Mouse (Mus musculus) urinary bladder, postnatal 25 days (tissue): ENCODE measurements around the gene Keap1.
"Not testable (repeated sequence)": the region's sequence is repeated elsewhere in the genome, so short reads cannot be mapped to it uniquely, and the experiment has no call there.

Experiments used
- DNase-seq: peaks from one replicate; pipeline ENCODE4 v3.0.0; 2022; ENCODE audit warnings: low spot score

The Keap1 gene

DNA sequence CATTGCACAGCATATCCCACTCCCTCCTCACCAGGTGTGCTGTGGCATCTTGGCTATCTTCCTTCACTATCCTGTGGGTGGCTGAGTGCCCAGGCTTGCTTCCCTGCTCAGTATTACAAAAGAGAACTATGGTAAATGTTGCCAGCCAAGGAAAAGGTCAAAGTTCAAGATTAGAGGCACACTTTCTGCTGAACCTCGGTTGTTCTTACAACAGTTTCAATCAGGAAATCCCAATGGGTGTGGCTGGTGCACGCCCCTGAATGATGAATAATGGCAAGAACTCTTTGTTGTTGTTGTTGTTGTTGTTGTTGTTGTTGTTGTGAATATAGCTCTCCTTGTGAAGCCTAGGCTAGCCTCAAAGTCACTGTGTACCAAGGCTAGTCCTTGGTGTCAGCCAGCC lies 22.7 kb upstream of the Keap1 start:
- DNase-seq = no peak

DNA sequence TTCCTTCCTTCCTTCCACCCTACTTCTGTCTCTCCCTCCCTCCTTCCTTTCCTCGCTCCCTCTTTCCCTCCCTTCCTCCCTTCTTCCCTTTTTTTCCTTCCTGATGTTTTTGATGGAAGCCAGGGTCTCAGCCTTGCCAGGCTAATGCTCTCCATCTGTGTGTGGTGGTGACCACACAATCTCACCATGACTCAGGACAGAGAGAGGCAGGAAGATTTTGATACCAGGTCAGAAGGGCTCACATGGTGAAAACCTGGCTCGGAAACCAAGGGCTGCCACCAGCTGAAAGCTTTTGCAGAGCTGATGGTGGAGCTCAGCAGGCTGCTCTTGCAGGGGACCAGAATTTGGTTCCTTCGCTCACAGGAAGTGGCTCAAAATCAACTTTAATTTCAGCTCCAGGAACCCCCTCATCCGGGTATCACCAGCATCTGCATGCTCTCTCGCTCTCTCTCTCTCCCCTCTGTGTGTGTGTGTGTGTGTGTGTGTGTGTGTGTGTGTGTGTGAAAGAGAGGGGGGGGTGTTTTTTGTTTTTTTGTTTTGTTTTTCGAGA lies 21.4 kb upstream of the Keap1 start:
- no peak for DNase-seq

DNA sequence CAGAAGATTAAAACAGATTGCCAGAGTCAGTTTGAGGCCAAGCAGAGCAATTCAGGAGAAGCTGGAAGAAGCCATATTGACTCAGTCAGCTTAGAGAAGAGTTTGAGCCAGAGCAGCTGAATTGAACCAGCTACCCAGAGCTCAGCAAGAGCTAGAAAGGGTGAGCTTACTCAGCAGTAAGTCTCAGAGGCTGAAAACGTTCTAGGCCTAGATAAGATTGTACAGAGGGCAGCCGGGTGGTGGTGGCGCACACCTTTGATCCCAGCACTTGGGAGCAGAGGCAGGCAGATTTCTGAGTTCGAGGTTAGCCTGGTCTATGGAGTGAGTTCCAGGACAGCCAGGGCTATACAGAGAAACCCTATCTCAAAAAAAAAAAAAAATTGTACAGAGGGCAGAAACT lies 17.2 kb upstream of the Keap1 start:
- DNase-seq = not testable (repeated sequence)

DNA sequence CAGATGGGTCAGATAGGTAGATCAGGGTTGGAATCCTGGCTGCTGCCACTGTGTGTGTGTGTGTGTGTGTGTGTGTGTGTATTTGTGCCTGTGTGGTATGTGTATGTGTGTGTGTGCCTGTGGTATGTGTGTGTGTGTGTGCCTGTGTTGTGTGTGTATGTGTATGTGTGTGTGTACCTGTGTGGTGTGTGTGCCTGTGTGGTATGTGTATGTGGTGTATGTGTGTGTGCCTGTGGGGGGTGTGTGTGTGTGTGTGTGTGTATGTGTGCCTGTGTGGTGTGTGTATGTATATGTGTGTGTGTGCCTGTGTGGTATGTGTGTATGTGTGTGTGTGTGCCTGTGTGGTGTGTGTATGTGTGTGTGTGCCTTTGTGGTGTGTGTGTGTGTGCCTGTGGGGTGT lies 15.5 kb upstream of the Keap1 start:
- no peak for DNase-seq

DNA sequence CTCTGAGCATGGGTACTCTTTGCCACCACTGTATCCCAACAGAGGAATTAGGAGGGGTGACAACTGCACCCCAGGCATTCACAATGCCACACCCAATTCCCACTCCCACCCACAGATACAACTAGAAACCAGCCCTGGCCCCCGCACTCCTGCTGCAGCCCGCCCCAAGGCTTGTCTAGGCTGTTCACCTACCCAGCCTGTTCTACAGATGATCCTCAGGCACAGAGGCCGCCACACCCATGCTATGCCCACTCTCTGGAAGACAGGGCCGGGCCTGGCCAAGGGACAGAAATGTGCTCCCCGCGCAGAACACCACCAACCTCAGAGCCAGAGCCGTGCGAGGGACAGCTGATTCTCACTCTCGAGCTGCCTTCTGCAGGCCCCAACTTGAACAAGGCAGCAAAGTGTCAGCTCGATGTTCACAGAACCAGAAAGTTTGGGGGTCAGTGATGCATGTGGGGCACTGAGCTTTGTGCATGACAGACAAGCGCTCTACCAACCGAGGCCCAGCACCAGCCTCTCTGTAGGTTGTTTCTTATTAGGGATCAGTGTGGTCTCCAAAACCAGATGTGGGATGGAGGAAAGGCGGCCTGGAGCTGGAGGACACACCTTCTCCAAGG lies 12.1 kb upstream of the Keap1 start:
- no peak for DNase-seq

DNA sequence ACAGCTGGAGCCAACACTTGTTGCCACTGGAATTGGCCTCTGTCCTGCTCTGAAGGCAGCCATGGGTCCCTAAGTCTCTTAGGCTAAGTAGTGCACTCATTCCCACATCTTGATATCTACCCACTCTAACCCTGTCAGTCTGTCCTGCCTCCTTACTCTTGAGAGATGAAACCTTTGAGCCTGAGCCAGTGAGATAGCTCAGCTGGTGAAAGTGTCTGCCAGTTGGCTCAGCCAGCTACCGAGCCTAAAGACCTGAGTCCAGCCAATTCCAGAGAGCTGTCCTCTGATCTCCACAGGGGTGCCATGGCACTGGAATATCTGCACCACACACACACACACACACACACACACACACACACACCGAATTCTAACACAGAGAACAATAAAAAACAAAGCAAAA lies 11.3 kb upstream of the Keap1 start:
- no peak for DNase-seq

DNA sequence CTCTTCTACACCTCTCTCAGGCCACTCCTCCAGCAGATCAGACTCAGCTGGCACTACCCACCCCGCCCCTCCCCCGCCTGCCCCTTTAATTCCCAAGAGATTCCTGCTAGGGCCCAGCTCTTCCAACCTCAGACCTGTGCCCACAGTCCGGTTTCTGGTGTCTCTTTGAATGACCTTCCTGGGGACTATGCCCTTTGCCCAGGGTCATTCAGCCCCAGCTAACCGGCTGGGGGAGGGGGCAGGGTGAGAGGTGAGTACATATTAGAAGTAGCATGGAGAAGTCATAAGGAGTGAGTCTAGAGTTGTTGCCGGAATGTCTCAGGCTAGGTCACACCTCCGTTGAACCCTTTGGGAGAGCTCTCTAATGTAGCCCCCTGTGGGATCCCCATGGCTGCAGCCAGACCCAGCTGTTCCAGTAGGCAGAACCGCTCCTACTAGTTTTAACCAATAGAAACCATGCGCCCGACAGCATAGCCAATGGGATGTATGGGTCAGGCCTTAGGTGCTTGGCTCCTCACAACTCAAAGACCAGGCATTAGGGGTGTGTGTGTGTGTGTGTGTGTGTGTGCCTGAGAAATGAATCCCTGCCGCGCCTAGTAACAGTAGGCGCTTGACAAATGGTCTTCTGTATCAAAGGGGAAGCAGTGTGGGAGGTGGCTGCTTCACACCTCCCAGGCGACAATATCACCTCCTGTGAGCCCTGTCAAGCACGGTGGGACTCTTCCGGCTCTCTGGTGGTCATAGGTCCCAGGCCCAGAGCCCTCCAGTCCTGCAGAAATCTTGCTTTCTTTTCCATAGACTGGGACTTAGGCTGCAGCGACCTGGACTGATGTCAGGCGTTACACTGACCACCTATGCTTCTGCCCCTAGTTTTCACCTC lies 10.7 kb upstream of the Keap1 start:
- DNase-seq = no peak

DNA sequence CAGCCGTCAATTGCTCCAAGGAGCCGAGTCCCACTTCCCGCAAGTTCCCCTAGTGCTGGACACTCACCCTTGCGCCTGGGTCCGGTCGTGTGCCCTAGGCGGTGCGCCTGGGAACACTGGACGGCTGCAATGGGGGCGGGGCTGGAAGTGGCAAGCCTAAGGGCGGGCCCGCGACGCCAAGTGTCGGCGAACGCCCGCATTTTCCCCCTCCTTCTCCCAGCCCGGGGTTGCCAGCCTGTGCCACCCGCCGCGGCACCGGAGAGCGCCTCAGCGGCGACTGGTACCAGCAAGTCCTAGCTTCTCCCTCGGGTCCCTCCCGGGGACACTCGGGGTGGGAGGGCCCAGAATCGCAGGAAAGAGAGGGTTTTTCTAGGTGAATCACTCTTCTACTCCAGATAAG lies 9.2 kb upstream of the Keap1 start, which contains the start of gene S1pr5:
S1pr5 (minus strand) TSS at position 118 of the 400 bp plus-strand sequence.
- DNase-seq = no peak

DNA sequence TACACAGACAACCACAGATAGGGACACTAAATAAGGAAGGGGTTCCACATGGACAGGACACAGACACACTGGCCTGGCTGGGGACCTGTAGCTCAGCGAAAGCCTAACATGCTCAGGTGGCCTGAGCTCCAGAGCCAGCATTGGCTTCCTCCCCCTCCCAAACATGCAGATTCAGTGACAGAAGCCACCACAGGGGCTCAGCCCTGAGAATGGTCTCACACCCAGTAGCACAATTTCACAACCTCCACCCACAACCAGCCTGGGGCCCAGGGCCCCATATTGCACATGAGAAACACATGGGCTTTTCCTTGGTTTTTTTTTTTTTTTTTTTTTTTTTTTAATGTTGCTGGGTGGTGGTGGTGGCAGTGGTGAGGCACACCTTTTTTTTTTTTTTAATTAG lies 7.2 kb upstream of the Keap1 start:
- no peak for DNase-seq

DNA sequence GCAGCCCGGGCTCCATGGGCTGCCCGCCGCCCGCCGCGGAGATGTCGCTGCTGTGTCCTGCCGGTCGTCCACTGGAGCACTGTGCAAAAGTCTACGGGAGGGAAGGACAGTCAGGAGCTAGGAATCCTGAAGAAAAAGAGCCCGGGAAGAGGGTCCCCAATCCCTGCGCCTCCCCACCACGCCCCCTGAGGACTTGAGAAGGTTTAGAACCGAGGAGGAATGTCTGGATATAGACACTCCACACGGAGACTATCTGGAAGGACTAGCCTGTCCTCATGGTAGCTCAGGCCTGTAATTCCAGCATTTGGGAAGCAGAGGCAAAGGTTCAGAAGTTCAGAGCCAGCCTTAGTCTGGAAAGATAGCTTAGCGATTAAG lies 5.9 kb upstream of the Keap1 start:
- DNase-seq = no peak

DNA sequence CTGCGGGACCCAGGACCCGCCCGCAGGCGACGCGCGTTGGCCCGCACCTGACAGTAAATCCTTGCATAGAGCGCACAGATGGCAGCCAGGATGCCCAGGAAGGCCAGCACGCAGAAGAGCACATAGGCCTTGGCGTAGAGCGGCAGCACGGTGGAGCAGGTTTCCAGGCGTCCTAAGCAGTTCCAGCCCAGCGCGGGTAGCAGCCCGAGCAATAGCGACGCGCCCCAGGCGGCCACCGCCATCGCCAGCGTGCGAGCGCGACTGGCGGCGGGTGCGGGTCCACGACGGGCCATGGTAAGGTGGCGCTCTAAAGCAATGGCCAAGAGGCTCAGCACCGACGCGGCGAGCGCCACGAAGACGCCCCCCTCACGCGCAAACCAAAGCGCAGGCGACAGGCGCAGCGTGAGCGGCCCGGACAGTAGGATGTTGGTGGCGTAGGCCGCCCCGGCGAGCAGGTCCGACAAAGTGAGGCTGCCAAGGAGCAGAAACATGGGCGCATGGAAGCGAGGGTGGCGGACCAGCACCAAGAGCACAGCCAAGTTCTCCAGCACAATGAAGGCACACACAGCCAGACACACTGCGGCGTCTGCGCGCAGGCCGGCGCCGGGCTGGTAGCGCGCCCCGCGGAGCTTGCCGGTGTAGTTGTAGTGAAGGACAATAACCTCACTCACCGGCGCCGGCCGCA lies 5.4 kb upstream of the Keap1 start:
- DNase-seq = no peak

DNA sequence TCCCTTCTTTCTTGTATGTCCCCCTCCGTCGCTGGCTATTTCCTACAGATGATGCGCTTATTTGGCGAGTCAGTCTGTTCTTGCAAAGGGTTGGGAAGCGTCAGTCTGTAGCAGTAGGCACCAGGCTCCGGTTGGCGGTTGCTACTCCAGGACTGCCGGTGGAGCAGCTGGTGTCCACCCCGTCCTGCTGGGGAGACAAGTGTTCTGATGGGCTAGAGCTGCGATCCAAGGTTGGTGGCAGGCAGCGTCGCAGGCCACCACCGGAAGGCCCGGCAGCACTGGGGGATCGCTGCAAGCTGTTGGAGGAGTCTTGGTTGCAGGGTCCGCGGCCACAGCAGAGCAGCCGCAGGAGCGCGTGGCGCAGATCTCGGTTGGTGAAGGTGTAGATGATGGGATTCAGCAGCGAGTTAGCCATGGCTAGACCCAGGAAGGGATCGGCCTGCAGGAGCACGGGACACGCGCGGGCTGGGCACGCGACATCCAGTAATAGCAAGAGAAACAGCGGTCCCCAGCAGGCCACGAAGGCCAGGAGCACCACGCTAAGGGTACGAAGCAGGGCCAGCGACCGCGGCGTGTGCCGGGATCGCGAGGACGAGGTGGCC lies 4.8 kb upstream of the Keap1 start:
- no peak for DNase-seq

DNA sequence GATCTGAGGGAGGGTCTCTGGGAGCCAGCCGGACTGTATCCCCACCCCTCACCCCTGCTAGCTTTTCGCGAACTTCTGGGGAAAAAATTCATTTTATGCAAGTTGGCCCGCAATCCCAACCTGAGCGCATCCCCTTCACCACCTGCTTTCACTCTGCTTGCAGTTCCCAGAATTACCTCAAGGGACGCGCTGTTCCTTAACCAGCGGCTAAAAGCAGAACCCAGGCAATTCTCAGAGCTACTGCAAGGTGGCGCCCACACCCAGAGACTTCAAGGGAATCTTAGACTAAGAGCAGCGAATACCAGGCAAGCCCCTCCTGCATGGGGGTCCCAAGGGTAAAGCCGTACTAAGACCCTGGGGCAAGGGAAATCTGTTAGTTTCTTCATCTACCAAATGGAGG lies 2.2 kb upstream of the Keap1 start:
- peak; percentile 73 for DNase-seq

DNA sequence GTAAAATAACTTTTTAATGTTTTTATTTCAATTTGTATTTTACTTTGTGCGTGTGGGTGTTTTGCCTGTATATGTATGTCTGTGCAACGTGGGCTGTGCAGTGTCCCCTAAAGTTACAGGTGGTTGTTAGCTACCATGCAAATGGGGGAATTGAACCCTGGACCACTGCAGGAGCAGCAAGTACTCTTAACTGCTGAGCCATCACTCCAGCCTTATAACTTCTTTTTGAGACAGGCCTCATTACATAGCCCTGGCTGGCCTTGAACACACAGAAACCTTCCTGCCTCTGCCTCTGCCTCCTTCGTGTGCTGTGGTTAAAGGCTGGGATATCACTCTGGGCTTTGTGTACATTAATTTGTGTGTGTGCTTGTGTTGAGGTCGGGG lies 296 bp upstream of the Keap1 start:
- DNase-seq = no peak

DNA sequence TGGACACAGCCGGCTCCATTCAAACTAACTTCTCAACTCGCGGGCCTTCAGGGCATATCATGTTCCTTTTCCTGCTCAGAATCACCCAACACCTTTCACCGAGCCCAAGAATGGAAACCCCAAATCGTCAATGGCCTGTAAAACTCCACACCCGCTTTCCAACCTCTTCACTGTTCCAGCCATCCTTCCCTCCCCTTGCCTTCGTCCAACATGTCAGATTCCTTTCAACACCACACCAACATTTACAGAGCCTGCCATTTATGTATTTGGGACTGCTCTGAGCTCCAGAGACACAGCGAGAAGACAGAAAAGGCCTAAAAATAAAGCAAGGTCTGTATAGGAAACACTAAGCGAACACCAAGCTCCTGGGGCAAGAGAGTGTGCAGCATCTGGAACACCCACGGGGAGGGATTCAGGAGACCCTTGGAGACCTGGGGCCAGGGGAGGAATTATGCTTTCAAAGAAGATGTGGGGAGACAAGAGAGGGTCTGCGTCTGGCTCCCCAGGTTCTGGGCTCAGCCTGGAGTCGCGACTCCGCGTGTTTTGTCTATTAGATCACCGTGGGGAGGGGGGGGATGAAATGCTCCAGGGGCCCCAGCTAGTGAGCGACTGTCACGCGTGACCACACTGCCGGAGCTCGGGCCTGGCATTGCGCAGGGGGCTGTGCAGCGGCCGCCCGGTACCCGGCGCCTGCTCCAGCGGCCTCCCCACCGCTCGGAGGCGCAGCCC lies 993 bp downstream of the Keap1 start:
- DNase-seq = no peak

DNA sequence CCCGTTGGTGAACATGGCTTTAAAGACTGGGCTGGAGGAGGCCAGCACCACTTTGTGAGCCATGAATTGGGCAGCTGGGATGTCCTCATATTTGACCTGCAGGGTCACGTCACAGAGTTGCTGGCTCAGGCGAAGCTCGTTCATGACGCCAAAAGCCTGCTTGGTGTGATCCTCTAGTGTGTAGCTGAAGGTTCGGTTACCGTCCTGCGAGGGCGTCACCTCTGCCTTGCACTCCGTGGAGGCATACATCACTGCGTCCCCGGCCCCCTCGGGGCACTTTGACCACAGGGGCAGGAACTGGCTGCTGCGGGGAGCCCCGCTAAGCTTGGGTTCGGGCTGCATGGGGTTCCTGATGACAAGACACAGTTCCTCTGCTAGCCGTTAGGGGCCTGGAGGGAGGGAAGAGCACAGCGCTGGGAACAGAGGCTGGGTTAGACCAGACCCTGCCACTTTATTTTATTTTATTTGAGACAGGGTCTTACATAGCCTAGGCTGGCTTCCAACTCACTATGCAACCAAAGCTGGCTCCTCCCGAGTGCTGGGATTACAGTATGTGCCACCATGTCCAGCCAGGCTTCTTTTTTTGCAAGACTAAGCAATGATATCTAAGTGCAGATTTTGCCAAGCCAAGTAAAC lies 1.7 kb downstream of the Keap1 start:
- no peak for DNase-seq

DNA sequence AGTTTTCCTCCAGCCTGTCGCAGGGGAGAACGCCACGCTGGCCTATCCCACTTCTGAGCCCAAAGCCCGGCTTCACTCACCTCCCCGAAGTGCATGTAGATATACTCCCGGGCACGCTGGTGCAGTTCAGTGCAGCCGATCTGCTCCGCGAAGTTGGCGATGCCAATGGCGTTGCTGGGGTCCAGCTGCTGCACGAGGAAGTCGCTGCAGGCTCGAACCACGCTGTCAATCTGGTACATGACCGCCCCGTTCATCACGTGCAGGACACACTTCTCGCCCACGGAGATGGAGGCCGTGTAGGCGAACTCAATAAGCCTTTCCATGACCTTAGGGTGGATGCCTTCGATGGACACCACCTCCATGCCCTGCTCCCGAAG lies 2.2 kb downstream of the Keap1 start:
- DNase-seq = no peak

DNA sequence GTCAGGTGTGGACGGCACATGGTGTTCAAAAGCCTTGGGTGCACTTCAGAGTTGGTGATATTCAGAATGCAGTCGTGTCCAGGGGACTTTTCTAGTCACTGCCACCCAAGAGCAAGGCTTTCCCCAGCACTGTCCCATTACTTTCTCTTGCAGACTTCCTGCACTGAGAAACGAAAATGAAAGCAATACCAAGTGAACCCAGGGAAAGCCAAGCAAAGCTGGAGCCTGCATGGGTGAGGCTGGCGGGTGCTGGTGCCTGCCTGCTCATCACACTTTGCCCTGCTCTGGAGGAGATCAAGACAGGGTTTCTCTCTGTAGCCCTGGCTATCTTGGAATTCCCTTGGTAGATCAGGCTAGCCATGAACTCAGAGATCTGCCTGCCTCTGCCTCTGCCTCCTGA lies 3.8 kb downstream of the Keap1 start:
- DNase-seq = no peak

DNA sequence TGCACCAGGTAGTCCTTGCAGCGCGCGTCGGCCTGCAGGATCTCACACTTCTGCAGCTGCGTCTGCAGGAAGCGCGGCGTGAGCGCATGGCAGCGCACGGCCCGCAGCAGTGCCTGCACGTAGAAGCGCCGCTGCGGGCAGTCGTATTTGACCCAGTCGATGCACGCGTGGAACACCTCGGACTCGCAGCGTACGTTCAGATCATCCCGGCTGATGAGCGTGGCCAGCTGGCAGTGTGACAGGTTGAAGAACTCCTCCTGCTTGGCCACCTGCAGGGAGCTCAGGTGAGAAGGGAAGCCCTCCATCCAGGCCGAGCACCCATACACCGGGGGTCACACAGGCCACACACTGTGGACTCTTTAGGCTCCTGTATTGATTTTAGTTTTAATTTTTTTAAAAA lies 5.4 kb downstream of the Keap1 start:
- no peak for DNase-seq

DNA sequence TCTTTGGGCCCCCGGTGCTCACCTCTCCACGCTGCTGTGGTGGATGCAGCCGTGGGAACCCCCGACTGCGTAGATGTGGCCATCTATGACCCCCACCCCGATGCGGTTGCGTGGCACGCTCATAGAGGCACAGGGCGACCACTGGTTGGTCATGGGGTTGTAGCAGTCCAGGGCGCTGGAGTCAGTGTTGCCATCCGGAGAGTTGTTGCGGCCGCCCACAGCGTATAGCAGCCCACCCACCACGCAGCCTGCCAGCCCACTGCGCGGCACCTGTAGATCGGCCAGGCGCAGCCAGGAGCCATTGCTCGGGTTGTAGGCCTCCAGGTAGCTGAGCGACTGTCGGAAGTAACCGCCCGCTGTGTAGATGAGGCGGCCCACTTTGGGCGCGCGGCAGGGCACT lies 5.8 kb downstream of the Keap1 start:
- no peak for DNase-seq

DNA sequence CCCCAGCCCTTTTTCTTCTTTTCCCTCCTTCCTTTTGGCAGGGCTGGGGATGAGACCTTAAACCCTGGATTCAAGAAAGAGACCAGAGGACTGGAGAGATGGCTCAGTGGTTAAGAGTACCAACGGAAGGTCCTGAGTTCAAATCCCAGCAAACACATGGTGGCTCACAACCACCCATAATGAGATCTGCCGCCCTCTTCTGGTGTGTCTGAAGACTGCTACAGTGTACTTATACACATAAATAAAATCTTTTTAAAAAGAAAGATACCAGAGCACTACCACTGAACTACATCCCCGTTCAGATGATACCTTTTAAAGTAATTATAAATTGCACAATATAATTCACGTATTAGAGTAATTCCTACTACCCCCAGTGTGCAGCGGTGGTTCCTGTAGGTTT lies 6.3 kb downstream of the Keap1 start:
- DNase-seq = no peak
